Mouse (Mus musculus): ENCODE measurements around the gene Acat1.

DNA sequence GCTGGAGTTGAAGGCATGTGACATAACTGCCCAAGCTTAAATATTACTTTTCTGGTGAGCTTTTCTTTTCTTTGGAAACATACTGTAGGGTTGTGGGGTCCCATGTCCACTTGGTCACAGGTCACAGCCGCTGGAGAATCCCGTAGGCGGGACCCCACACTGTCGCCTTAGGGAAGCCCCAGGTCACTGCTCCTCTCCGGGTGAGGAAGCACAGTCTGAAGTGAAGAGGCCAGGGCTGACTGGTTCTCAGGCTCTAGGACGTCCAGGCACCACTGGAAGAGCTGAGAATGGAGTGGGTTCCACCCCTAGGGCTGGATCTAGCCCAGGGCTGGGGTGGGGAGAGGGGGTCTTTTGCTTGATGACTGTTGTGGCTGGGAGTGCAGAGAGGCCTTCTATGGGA is 11.6 kb downstream of the Acat1 start:
- TF ChIP-seq EP300 (IDR thresholded peaks at IDR 0.05) (no peak), CTCF (IDR thresholded peaks at IDR 0.05) (no peak)

All from lung, postnatal 0 days (tissue).